In the genomic region with DNA sequence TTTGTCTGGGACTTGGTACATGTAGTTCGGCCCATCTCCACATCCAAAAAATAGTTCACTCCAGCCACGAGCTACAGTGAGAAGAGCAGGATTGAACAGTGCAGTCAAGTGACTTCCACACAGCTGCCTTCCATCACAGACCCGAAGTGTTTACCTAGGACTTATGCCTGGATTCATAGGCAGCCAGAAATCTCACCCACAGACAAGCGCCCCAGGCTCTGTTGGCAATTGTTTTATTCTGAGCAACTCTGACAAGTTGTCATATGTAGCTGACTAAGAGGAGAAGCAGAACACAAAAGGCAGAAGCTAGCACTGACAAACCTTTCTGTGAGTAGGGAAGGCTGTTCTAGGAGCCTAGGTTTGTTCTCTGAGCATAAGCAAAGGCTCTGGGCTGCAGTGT, we compare ENCODE assay signal across 10 mouse cellular contexts. TPM values are rescaled to one million over a fixed set of nuclear protein-coding genes. Genes with fewer than 3 reads are reported as not detected.
DNase-seq lines count a peak whose midpoint lies in the region; ATAC-seq and TF ChIP-seq lines count a peak whose summit lies in the region.
"Had no signal": no experiment of that assay in that cellular context is flagged by ENCODE, and none has a peak within 500 bp of the region (broad histone marks: within the 10 kb centered on the region; RNA-seq: fewer than 3 reads in every experiment).

No protein-coding gene starts in this region.

- no peak for DNase-seq in gastrocnemius, adult 2 months
- no peak for DNase-seq in gastrocnemius, postnatal 14 days
- no peak for DNase-seq in hindbrain, embryonic 10.5 days (ENCODE audit: low spot score)
- no peak for DNase-seq in midbrain, embryonic 11.5 days (ENCODE audit: low spot score, missing footprints)
- no peak for DNase-seq in adrenal gland, postnatal 10 days
- no peak for DNase-seq in layer of hippocampus, adult 9-10 months (ENCODE audit: low spot score)

- no peak for TF ChIP-seq POLR2A in cortical plate, adult 2 months (IDR thresholded peaks at IDR 0.05; ENCODE audit: extremely low read depth, insufficient read depth, low read length)

- no peak for ATAC-seq in midbrain, embryonic 11.5 days (ENCODE audit: low FRiP score)
- ATAC-seq in CD4-positive, CD25-positive, alpha-beta regulatory T cell, adult 4 months = no peak

- peak overlapping the region; percentile 75 for H3K4me3 ChIP-seq in gastrocnemius, adult 2 months
- peak overlapping the region; percentile 89 for H3K4me3 ChIP-seq in cortical plate, adult 2 months (ENCODE audit: insufficient read depth, low read length)
- H3K4me3 ChIP-seq in hindbrain, embryonic 10.5 days = peak overlapping the region; percentile 81; the same call in 1 of the 2 replicates
- H3K4me3 ChIP-seq in midbrain, embryonic 11.5 days (ENCODE audit: low read depth, low read length) = no peak overlapping the region; the same call in 1 of the 2 replicates
- H3K4me3 ChIP-seq: erythroblast, embryonic 14.5 days had no signal

- peak overlapping the region; percentile 95 for H3K27ac ChIP-seq in gastrocnemius, adult 2 months
- peak overlapping the region; percentile 91 for H3K27ac ChIP-seq in cortical plate, adult 2 months (ENCODE audit: insufficient read depth, low read length)
- no peak overlapping the region for H3K27ac ChIP-seq in hindbrain, embryonic 10.5 days
- H3K27ac ChIP-seq in midbrain, embryonic 11.5 days (ENCODE audit: low read depth, low read length) = no peak overlapping the region

- peaks cover 1% of the 10 kb centered on the region; the same call in 1 of the 2 replicates for H3K4me1 ChIP-seq in cortical plate, adult 2 months (ENCODE audit: control insufficient read depth, insufficient read depth, low read length)
- peaks cover 29% of the 10 kb centered on the region for H3K4me1 ChIP-seq in hindbrain, embryonic 10.5 days (replicated peaks)
- peaks cover 23% of the 10 kb centered on the region for H3K4me1 ChIP-seq in midbrain, embryonic 11.5 days (ENCODE audit: control insufficient read depth, insufficient read depth, low read length)

- H3K27me3 ChIP-seq in hindbrain, embryonic 10.5 days (ENCODE audit: insufficient read depth, poor library complexity, severe bottlenecking) = no peaks in the 10 kb centered on the region
- H3K27me3 ChIP-seq in midbrain, embryonic 11.5 days (ENCODE audit: control insufficient read depth, insufficient read depth, low read length) = no peaks in the 10 kb centered on the region

- H3K9ac ChIP-seq in midbrain, embryonic 11.5 days (ENCODE audit: low read length) = no peak overlapping the region

- H3K9me3 ChIP-seq in hindbrain, embryonic 10.5 days = no peaks in the 10 kb centered on the region
- H3K9me3 ChIP-seq in midbrain, embryonic 11.5 days (ENCODE audit: control insufficient read depth, low read length) = no peaks in the 10 kb centered on the region

- peak overlapping the region; percentile 81 for H3K4me2 ChIP-seq in midbrain, embryonic 11.5 days

- no peak for TF ChIP-seq CTCF in gastrocnemius, adult 2 months (IDR thresholded peaks at IDR 0.05)
- TF ChIP-seq CTCF in cortical plate, adult 2 months (IDR thresholded peaks at IDR 0.05; ENCODE audit: extremely low read depth, insufficient read depth, low read length) = no peak

- WGBS in hindbrain, embryonic 10.5 days = 88% methylated on average over 4 of the region's 4 CpGs
- WGBS in midbrain, embryonic 11.5 days = 85% methylated on average over 4 of the region's 4 CpGs

- peaks cover 33% of the 10 kb centered on the region for H3K36me3 ChIP-seq in hindbrain, embryonic 10.5 days
- H3K36me3 ChIP-seq in midbrain, embryonic 11.5 days (ENCODE audit: control insufficient read depth, insufficient read depth, low read length) = peaks cover 10% of the 10 kb centered on the region; the same call in 1 of the 2 replicates

- intact Hi-C loops in gastrocnemius, adult 2 months (cut with DNase I) = no loop called here
- intact Hi-C loops in gastrocnemius, postnatal 14 days (cut with DNase I; ENCODE audit: low total_unique reads) = loop anchor here (2.0 kb wide), 1 partner anchor 20 kb away; no protein-coding TSS in a partner anchor

RNA-seq across cellular contexts. Expression of a gene that starts 2.6 kb away (rescaled TPM):
- total RNA-seq in gastrocnemius, adult 2 months (2021) = 100 to 1,000 TPM; 519 to 664 TPM
- total RNA-seq in gastrocnemius, postnatal 14 days (2021) = 100 to 1,000 TPM; 488 to 506 TPM
- polyA plus RNA-seq in cortical plate, adult 2 months (2012; rRNA removed) = 4,891 and 5,493 TPM in 2 replicates
- 308 and 381 TPM in 2 replicates for polyA plus RNA-seq in hindbrain, embryonic 10.5 days (2016; fragmentation: Nextera tagmentation; extraction: Ambion mirVana)
- polyA plus RNA-seq in midbrain, embryonic 11.5 days (2014; fragmentation: Nextera tagmentation; extraction: Ambion mirVana) = 341 and 346 TPM in 2 replicates
- polyA plus RNA-seq in CD4-positive, CD25-positive, alpha-beta regulatory T cell, adult 4 months (2017; shearing (Covaris generic)) = 100 to 1,000 TPM; 159 to 175 TPM
- total RNA-seq in adrenal gland, postnatal 10 days (2021) = 100 to 1,000 TPM; 839 to 876 TPM

RNA-seq across cellular contexts. Expression of a gene that starts 8.0 kb away (rescaled TPM):
- total RNA-seq in gastrocnemius, adult 2 months (2021) = 1 to 10 TPM in 1 of 2 experiments, not detected in 1; 1.3 TPM
- total RNA-seq in gastrocnemius, postnatal 14 days (2021) = 1 to 10 TPM in 1 of 2 experiments, under 1 TPM in 1; 0.53 to 1.5 TPM
- not detected in 2 replicates for polyA plus RNA-seq in cortical plate, adult 2 months (2012; rRNA removed)
- polyA plus RNA-seq in hindbrain, embryonic 10.5 days (2016; fragmentation: Nextera tagmentation; extraction: Ambion mirVana) = not detected in 2 replicates
- not detected in 2 replicates for polyA plus RNA-seq in midbrain, embryonic 11.5 days (2014; fragmentation: Nextera tagmentation; extraction: Ambion mirVana)
- not detected for polyA plus RNA-seq in CD4-positive, CD25-positive, alpha-beta regulatory T cell, adult 4 months (2017; shearing (Covaris generic))
- 1 to 10 TPM; 1.4 to 1.7 TPM for total RNA-seq in adrenal gland, postnatal 10 days (2021)
- polyA plus RNA-seq: C2C12; erythroblast, embryonic 14.5 days had no signal

RNA-seq across cellular contexts. Expression of a gene that starts 37.9 kb away (rescaled TPM):
- not detected for total RNA-seq in gastrocnemius, adult 2 months (2021)
- total RNA-seq in gastrocnemius, postnatal 14 days (2021) = not detected
- polyA plus RNA-seq in cortical plate, adult 2 months (2012; rRNA removed) = not detected in 2 replicates
- not detected in 2 replicates for polyA plus RNA-seq in hindbrain, embryonic 10.5 days (2016; fragmentation: Nextera tagmentation; extraction: Ambion mirVana)
- not detected in 2 replicates for polyA plus RNA-seq in midbrain, embryonic 11.5 days (2014; fragmentation: Nextera tagmentation; extraction: Ambion mirVana)
- not detected for polyA plus RNA-seq in CD4-positive, CD25-positive, alpha-beta regulatory T cell, adult 4 months (2017; shearing (Covaris generic))
- total RNA-seq in adrenal gland, postnatal 10 days (2021) = not detected
- polyA plus RNA-seq: erythroblast, embryonic 14.5 days had no signal

RNA-seq across cellular contexts. Expression of a gene that starts 53.0 kb away (rescaled TPM):
- total RNA-seq in gastrocnemius, adult 2 months (2021) = not detected
- not detected for total RNA-seq in gastrocnemius, postnatal 14 days (2021)
- polyA plus RNA-seq in cortical plate, adult 2 months (2012; rRNA removed) = not detected in 2 replicates
- polyA plus RNA-seq in hindbrain, embryonic 10.5 days (2016; fragmentation: Nextera tagmentation; extraction: Ambion mirVana) = not detected in 2 replicates
- polyA plus RNA-seq in midbrain, embryonic 11.5 days (2014; fragmentation: Nextera tagmentation; extraction: Ambion mirVana) = not detected in 2 replicates
- polyA plus RNA-seq in CD4-positive, CD25-positive, alpha-beta regulatory T cell, adult 4 months (2017; shearing (Covaris generic)) = not detected
- total RNA-seq in adrenal gland, postnatal 10 days (2021) = not detected
- polyA plus RNA-seq: C2C12; erythroblast, embryonic 14.5 days had no signal

Comparison
In these comparisons a context has a peak if more than half of its experiments do, and no peak if none do; other contexts are left out.
1. H3K27ac ChIP-seq: peak in gastrocnemius, adult 2 months (single experiment) and cortical plate, adult 2 months (single experiment); none in hindbrain, embryonic 10.5 days (single experiment) and midbrain, embryonic 11.5 days (single experiment).
2. RNA of a gene that starts 2.6 kb away (polyA plus RNA-seq): 4,891 to 5,493 TPM in cortical plate, adult 2 months; 308 to 381 TPM in hindbrain, embryonic 10.5 days, 341 to 346 TPM in midbrain, embryonic 11.5 days and 159 to 175 TPM in CD4-positive, CD25-positive, alpha-beta regulatory T cell, adult 4 months; every median in the first group is over 10 times any median in the second.